Mouse (Mus musculus) CD8-positive naive resting alpha-beta T cell, adult 2 months (primary cell): ENCODE results near the gene Tmem167.

ENCODE experiments used
- DNase-seq, 2 experiments: peaks; one replicate each; pipeline ENCODE4 v3.0.0; 2022; ENCODE audit warnings: low read depth in 2 of 2, low spot score in 2 of 2

Tmem167 gene

DNA sequence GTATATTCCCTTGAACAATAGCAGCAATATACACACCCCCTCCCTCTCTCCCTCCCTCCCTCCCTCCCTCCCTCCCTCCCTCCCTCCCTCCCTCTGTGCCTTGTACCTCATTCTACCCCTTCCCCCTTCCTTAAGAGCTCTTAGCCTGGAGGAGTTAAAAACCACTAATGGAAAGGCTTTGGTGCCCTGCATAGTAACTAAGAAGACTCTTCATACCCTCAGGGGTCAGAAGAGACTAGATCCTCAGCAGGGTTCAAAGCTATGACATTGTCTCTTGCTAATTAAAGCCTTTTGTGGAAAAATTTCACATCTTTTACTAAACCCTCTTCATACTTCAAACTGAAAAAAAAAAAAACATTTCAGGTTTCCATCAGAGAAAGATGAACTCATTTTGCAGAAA lies 93.3 kb downstream of the Tmem167 start:
- no peak for DNase-seq

DNA sequence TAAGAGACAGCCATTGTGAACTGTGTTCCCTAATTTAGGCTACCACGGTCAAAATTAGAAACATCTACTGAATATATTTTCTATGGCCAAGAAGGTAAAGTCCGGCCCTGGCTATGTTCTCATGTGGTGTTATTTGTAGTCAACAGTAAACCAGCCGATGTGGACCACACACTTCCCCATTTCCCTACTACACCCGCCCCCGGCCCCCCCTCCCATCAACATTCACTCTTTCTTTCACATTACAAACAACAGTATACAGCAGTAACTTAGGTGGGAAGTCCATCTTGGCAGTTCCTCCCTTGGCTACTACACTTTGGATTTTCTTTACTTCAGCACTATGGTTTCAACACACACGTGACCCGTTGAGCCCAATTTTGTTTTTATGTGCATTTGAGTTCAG lies 94.6 kb downstream of the Tmem167 start:
- no peak for DNase-seq

DNA sequence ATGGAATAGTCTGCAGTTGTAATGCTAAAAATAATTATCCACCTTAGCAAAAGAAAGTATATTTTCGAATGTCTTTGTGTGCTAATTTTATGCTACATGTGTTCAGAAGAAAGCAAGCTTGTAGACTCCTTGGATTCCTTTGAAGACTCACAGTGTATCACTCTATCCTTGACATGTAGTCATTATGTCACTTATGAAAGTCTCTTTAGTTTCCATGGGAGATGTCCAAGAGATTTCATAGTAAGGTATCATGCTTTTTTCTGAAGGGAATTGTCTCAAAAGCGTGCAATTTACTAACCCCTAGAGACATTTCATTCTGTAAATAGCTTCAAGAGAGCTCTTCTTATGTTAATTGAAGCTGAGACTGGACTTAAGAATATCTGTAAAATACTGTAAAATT lies 97.8 kb downstream of the Tmem167 start:
- DNase-seq, result no peak

DNA sequence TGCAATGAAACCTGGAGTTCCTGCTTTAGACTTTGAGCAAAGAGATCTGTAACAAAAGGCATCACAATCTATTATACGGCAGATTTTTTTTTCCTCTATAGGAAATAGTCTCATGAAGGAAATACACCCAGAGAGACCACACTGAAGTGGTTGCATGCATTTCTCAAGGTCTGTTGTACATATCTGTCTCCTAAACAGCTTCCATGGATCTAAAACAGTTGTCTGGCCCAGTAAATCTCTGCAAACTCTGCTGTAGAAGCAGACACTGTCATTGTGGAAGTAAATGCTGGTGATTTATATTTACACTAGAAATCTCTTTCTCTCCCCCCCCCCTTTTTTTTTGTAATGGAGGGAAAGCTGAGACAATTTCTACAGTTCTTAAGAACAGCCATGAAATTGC lies 99.1 kb downstream of the Tmem167 start:
- DNase-seq, result no peak

DNA sequence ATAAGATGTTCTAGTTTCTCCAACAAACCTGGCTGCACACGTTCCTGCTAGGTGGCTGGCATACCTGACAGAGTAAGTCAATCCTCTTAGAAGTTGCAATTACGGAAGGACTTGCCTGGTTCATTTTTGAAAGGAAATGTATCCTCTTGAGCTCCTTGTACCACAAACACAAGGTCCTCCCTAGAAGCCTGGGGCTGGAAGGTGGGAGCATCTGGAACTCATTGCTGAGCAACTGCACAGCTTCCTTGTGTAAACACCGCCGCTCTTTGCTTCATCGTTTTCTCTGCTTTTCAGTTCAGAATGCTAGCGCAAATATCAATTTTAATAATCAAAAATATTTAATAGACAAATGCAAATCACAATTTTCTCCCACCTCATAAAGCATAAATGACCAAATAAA lies 102.9 kb downstream of the Tmem167 start:
- no peak for DNase-seq
